ENCODE assay signal across 12 mouse cellular contexts in the genomic region with DNA sequence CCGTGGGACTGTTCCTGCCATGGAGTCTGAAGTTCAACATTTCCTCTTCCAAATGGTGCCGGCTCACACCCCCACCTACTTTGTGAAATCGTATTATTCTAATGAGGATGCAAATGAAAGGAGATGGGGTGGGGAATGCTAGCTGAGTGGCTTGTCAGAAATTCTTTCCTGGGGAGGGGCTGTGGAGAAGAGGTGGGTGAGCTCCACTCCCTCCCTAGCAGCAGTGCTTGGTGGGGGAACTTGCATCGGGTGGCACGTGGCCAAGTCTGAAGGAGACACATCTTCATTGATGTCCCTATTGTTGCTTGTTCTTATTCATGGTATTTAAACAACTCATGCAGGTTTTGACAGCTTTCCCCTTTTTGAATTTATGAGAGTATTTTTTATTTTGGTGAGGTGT.
A peak's percentile ranks its signal among the peaks of the same experiment; 100 is the strongest.
DNase-seq lines count a peak whose midpoint lies in the region; ATAC-seq lines count a peak whose summit lies in the region.
"Had no signal": no experiment of that assay in that cellular context is flagged by ENCODE, and none has a peak within 500 bp of the region (broad histone marks: within the 10 kb centered on the region; RNA-seq: fewer than 3 reads in every experiment).

No protein-coding gene starts in this region.

- peak; percentile 20 to 32 for DNase-seq in cerebellum, postnatal 10 days
- no peak for DNase-seq in cerebellum, adult 11-12 months
- peak; percentile 27 for DNase-seq in kidney, adult 9 months
- no peak for DNase-seq in kidney, postnatal 4 days
- DNase-seq in right cerebral cortex, postnatal 10 days (ENCODE audit: low spot score in 2 of 2), result peak; percentile 42 to 46
- no peak for DNase-seq in right cerebral cortex, adult 18-20 months
- DNase-seq in right cerebral cortex, postnatal 14 days, result peak; percentile 34
- DNase-seq: cerebellum, adult 8-10 months; thymus, adult 18-20 months had no signal

- ATAC-seq in megakaryocyte-erythroid progenitor cell, adult 5-6 weeks (replicated peaks; ENCODE audit: low FRiP score, low TSS enrichment, poor library complexity, severe bottlenecking), result no peak
- ATAC-seq: inflammation-experienced regulatory T-cells, adult 6 months; lung, postnatal 0 days had no signal

Comparison
In these comparisons a context has a peak if more than half of its experiments do, and no peak if none do; other contexts are left out.
1. DNase-seq: peak in cerebellum, postnatal 10 days (2 of 2), kidney, adult 9 months (single experiment), right cerebral cortex, postnatal 10 days (2 of 2) and right cerebral cortex, postnatal 14 days (single experiment); none in cerebellum, adult 11-12 months (single experiment), kidney, postnatal 4 days (0 of 2) and right cerebral cortex, adult 18-20 months (single experiment).